Mouse (Mus musculus) heart, adult 10 weeks (tissue): ENCODE measurements around the gene Xrcc3. TPM values are rescaled to one million over a fixed set of nuclear protein-coding genes. Genes with fewer than 3 reads are reported as not detected.

Source experiments
- polyA plus RNA-seq: library from polyadenylated mRNA; stranded (reverse); fragments of 350-450 nt; fragmentation: Illumina TruSeq; extraction: RNeasy Lipid Tissue Mini Kit (QIAGEN cat#74804); gene quantifications from one replicate; pipeline ENCODE4 v1.2.3, GENCODE M21; 2014; ENCODE audit warnings: low read depth, low replicate concordance

Gene Xrcc3
- polyA plus RNA-seq, result 0.94 TPM

DNA sequence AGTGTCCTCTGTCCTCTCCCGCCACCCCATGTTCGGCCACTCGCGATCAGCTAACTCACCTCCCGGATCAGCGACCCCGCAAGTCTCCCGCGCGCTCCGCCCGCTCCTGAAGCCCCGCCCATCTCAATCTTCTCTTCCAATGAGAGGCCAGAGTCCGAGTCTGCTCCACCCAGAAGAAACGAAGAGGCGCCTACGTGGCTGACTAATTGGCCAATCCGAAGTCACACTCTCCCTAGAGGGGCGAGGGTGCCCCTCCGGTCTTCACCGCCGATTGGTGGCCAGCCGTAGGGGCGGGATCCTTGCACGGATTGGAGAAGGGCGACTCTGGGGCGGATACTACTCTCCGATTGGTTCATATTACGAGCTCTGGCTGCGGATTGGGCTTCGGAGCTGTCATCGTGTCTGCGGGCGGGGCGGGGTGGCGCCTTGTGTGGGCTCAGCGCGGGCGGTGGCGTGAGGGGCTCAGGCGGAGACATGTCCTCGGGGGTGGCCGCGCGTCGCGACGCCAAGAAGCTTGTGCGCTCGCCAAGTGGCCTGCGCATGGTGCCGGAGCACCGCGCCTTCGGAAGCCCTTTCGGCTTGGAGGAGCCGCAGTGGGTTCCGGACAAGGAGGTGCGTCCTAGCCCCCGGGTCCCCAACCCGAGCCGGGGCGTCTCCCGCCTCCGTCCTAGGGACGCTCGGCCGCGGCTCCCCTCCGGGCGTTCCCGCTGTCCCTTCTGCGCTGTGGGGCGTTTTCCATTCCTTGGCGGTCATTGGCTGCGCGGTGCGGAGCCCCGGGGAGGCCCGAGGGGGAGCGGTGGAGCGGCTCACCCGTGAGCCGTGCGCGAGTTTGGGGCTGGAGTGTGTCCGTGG is at the start of gene Xrcc3, which contains the start of gene Zfyve21:
Gene Xrcc3, minus strand, starts transcription at position 108 of the 852 bp plus-strand sequence.
Gene Zfyve21, plus strand, starts transcription at position 405 of the 852 bp plus-strand sequence.

DNA sequence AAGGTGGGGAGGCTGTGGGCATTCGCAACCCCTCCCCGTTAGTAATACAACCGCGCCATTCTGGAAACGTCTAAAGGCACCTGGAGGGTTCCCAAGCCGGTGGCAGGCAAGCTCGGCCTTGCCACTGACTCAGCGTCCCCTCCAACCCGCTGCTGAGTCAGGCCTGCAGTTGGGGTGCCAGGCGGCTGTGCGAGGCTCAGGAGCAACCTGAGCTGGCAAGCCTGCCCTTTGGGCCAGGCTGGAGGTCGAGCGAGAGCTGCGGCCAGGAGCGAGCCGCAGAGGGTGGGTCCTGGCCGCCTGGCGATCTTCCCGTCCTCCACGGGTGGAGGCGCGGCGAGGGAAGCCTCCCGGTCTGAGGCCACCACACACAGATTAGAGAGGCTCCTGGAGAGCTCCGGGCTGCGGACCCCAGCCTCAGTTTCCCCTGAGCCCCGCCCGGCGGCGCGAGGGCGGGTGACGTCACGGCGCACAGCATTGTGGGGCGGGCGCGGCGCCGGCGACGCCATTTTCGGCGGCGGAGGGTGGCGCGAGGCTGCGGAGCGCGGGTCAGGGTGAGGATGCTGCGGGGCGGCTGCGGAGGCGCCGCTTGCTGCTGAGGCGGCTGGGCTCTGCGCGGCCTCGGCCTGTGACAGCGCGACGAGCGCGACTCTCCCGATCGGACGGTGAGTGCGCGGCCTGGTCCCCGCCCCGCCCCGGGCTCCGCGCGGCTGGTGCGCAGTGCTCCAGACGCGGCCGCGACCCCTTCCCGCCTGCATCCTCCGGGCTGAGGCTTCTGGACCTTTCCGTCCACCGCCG is 55.1 kb downstream of the Xrcc3 start, which contains the start of gene Klc1:
Gene Klc1, plus strand, starts transcription at position 469 of the 795 bp plus-strand sequence.

Other genes with a start within 250 kb of the Xrcc3 start
- 40.9 TPM for gene Mark3, start 239.3 kb downstream of the Xrcc3 start, polyA plus RNA-seq
- 55.9 TPM for gene Ckb, start 141.5 kb downstream of the Xrcc3 start, polyA plus RNA-seq
- gene Trmt61a, start 135.8 kb downstream of the Xrcc3 start, polyA plus RNA-seq, result 7.1 TPM
- gene Bag5, start 100.6 kb downstream of the Xrcc3 start, polyA plus RNA-seq, result 23.1 TPM
- gene Apopt1, start 100.6 kb downstream of the Xrcc3 start, polyA plus RNA-seq, result 49.1 TPM
- 112 TPM for gene Klc1, start 55.0 kb downstream of the Xrcc3 start, polyA plus RNA-seq
- gene Zfyve21, start 297 bp upstream of the Xrcc3 start, polyA plus RNA-seq, result 67.7 TPM
- gene Ppp1r13b, start 94.2 kb upstream of the Xrcc3 start, polyA plus RNA-seq, result 16.1 TPM
- gene Atp5mpl, start 153.1 kb upstream of the Xrcc3 start, polyA plus RNA-seq, result 1,851 TPM
- gene Tdrd9, start 157.7 kb upstream of the Xrcc3 start, polyA plus RNA-seq, result 0.47 TPM
- gene Rd3l, start 167.4 kb upstream of the Xrcc3 start, polyA plus RNA-seq, result not detected